Mouse (Mus musculus) liver (tissue): ENCODE data around the gene Cfap43.

Source experiments
- DNase-seq: peaks from one replicate; pipeline ENCODE4 v3.0.0-alpha.2; 2020; ENCODE audit warnings: mixed read lengths

Gene Cfap43

GRCm38 (mm10) chr19:47913344-47913743 lies 5.7 kb downstream of the Cfap43 start:
- DNase-seq = no peak

GRCm38 (mm10) chr19:47910751-47911150 lies 8.3 kb downstream of the Cfap43 start:
- no peak for DNase-seq

DNA sequence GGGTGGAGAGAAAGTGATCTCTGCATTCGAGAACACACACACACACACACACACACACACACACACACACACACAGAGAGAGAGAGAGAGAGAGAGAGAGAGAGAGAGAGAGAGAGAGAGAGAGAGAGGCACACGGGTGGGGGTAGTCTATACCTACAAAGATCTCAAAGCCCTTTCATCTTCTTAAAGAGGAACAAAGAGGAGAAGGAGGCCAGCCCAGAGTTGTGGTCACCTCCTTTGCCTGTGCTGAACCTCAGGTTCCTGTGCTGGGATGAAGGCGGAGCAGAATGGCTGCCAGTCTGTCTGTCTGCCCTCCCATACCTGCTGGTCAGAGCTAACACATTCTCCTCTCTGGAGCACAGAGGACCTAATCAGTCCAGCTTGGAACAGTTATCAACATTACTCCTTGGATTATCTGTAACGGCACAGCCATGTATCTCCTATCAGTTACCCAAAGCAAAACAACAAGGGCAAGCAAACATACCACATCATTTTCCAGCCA lies 8.9 kb downstream of the Cfap43 start:
- no peak for DNase-seq

GRCm38 (mm10) chr19:47909387-47910116 lies 9.5 kb downstream of the Cfap43 start:
- DNase-seq = no peak

DNA sequence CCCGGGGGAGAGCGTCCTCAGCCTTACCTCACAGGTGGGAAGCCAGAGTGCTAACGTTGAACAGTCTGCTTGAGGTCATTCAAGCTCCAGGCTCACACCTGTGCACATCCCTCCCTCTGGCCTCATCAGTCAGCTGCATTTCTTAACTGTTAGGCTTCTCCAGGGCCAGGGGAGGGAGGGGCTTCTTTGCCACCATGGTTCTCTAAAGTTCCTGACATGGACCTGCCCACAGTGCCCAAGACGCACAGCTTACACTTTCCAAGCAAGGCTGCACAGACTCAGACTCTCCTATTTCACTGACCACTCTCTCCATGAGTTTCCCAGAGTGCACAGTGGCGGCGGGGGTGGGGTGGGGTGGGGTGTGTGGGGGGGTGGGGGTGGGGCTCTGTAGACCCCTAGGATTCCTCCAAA lies 10.1 kb downstream of the Cfap43 start:
- DNase-seq = no peak

- DNase-seq = no peak
These were observed 11.5 kb downstream of the Cfap43 start for GRCm38 (mm10) chr19:47907596-47907995.

DNA sequence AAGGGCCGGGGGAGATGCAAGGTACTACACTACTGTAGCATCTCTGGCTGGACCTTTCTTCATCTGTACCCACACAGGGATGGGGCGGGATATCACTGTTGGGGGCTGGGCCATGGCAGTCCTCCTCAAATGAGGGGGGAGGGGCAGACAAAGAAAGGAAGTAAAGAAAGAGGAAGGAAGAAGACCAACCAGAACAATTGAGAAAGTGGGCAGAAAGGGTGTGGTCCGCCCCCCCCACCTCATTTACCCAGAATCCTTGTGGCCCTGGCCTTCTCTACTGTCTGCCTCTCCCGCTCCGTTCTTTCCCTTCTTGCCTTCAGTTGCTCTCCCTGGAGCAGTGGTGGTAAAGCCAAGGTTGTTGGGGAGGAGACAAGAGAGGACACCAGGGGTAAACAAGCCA lies 13.5 kb downstream of the Cfap43 start:
- no peak for DNase-seq

DNA sequence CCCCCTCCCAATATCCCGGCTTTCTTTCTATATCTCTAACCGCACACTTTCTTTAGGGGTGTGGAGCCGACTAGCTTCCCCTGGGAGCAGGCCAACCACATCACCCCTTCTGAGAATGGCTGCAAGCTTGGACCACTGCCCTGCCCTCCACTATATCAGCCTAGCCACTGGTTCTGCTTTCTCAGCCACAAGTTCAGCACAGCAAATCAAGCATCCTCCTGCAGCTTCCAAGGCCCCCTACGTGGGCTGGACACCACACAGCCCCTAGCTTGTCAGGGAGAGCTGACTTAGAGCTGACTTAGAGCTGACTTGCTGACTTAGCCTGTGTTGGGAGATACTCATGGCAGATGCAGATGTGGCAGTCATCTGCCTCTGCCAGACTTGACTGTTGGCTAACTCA lies 14.0 kb downstream of the Cfap43 start:
- no peak for DNase-seq

DNA sequence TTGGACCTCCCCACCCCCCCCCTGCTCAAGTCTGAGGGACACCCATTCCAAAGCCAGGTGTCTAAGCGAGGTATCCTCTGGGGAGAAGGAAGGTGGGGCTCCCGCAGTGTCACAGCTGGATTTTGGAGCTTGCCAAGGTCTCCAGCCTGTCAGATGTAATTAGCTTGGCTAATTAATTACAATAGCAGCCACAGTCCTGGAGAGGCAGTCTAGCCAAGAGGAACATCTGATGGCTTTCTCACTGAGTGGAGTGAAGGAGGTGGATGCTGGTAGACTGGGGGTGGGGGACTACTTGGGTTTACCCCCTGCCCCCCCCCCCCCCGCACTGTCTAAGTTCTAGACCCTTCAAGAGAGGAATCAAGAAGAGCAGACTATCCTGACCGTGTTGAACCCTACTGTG lies 15.4 kb downstream of the Cfap43 start:
- DNase-seq = no peak

- no peak for DNase-seq
These were observed 16.5 kb downstream of the Cfap43 start for GRCm38 (mm10) chr19:47902316-47903201.

- no peak for DNase-seq
These were observed 18.5 kb downstream of the Cfap43 start for GRCm38 (mm10) chr19:47900558-47900957.

GRCm38 (mm10) chr19:47900012-47900411 lies 19.1 kb downstream of the Cfap43 start:
- peak; percentile 62 for DNase-seq

GRCm38 (mm10) chr19:47898472-47899079 lies 20.5 kb downstream of the Cfap43 start:
- DNase-seq = peak; percentile 44

DNA sequence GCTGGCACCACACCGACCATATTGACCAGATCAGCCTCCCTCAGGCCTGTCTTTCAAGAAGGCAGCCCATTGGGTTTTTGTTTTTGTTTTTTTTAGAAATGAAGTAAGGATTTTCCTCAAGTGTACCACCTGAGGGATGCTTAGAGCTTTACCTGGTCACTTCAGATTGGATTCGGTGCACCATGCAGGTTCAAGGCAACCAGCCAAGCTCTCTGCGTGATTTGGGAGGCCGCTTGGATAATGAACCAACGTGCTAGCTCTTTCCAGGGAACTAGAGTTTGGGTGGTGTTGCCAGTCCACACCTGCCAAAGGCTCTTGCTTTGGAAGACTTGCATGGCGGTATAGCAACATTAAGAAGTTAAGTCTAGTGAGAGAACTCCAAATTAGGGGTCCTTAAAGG lies 26.0 kb downstream of the Cfap43 start:
- DNase-seq = no peak

DNA sequence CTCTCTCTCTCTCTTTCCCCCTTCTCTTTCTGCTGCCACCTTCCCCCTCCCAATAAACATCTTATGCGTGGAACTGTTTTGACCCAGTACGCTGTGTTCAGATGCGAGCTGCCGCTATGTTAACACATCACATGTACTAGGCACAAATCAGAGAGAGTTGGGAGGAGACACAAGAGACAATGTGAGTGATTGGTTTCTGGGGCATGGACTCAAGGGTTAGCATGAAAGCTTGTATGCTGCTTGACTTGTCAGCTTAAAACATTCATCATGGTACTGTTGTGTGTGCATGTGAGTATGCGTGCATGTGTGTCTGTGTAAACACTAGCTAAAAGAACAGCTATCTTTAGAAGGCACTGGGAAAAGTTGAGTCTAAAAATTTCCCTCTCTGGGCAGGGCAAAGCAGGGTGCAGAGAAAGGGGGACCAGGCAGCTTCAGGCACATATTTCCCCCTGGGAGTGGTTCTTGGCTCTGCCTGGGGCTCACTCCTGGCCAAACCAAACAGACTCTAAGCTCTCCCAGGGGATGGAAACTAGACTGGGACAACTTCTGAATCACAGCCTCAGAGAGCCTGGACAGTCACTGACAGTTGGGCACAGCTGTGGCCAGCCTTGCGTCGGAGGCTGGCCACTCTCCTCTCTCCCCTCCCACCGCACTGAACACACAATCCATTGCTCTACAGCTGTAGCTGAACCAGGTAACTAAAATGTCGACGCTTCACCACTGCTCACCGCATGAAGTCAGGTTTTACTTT lies 27.4 kb downstream of the Cfap43 start:
- no peak for DNase-seq

DNA sequence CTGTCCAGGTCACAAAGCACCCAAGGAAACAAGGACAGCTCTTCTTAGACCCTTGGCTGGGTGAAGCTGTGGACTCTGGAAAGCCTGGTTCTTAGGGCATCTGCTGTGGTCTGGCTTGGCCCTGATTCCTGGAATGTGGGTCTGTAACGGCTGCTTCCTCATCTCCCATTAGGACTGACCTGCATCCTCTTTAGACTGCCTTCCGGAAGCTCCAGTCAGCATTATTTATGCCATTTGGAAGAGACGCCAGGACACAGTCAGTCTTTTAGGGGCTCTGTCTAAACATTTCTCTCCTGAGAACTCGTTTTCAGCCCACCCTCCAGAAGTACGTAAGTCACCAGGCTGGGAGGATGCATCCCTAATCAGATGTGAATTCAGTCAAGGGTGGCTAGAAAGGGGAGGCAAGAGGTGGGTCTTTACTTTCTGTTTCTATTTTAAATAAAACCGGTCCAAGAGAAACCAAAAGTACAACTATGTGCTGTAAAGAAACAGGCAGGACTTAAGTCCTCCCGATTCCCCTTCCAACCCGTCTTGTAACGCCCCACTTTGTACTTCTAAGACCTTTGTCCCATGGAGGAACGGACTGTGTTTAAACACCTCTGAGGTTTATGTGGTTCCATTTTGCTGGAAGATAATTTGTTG lies 28.5 kb downstream of the Cfap43 start:
- DNase-seq = no peak

DNA sequence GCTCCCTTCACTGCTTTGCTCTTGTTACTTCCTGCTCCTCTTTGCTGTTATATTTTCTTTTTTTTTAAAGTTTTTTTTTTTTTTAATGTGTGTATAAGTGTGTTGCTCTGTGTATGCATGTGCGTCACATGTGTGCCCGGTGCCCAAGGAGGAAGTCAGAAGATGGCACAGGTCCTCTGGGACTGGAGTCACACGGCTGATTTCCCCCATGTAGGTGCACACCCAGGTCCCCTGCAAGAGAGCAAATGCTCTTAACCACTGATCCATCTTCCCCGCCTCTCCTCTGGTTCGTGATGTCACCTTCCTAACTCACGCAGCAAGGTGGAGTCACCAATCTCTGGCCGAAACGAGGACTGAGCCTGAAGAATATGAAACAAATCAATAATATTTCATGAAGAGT lies 31.1 kb downstream of the Cfap43 start:
- no peak for DNase-seq

- no peak for DNase-seq
These were observed 31.7 kb downstream of the Cfap43 start for GRCm38 (mm10) chr19:47887417-47887816.

DNA sequence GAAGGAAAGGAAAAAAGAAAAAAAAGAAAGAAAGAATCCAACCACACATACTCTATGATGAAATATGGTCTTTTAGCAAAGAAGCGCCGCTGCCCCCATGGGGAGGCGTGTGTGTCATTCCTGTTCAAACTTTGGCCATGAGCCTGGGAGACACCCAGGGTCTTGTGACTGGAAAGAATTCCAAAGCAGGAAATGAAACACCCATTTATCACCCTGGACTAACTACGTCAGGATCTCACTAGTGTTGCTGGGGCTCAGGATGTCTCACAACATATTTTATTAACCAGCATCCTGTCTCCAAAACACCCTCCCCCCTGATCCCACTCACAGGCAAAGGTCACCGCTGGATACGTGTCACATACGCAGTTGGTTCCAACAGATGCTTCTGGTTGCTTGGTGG lies 32.5 kb downstream of the Cfap43 start:
- peak; percentile 27 for DNase-seq

DNA sequence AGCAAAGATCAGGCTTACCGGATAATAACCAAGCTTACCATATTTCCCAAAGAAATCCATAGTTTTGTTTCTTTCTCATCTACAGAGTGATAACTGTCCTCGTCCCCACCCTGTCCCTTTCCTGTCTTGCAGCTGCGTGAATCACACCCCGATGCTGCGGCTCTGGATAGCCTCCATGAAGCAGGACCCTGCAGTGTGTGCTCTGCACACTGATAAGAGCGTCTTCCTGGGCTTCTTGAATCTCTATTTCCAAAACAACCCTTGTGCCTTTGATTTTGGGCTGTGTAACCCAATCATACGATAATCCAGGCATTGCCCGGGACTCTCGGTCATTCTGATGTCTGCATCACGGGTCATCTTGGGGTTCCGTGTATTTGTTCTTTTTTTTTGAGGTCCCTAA lies 33.2 kb downstream of the Cfap43 start:
- no peak for DNase-seq

- no peak for DNase-seq
These were observed 33.8 kb downstream of the Cfap43 start for GRCm38 (mm10) chr19:47885191-47885743.
